Mouse (Mus musculus) liver, embryonic 16.5 days (tissue): ENCODE results near the gene Myo9a. TPM values are rescaled to one million over a fixed set of nuclear protein-coding genes. Genes with fewer than 3 reads are reported as not detected.

Experiments used
- ATAC-seq: fragments of 200-750 bp; cut with Nextera tagmentation; 2 replicates; pipeline ENCODE4 v1.8.0; 2017; ENCODE audit warnings: low read depth, mild to moderate bottlenecking, moderate number of reproducible peaks, moderate library complexity
- H3K27ac ChIP-seq: fragments of 300-500 bp; sonication (generic); 2 replicates; pipeline ENCODE4 v1.5.1; 2014; ENCODE audit warnings: mild to moderate bottlenecking, low read length
- H3K27me3 ChIP-seq: fragments of 300-500 bp; sonication (generic); 2 replicates; pipeline ENCODE4 v1.6.1; 2014; ENCODE audit warnings: low read depth, low read length, mixed read lengths; ENCODE audit not compliant: control insufficient read depth, insufficient read depth
- H3K36me3 ChIP-seq: fragments of 300-500 bp; sonication (generic); 2 replicates; pipeline ENCODE4 v1.6.1; 2014; ENCODE audit warnings: mild to moderate bottlenecking; ENCODE audit not compliant: control insufficient read depth, insufficient read depth
- H3K4me1 ChIP-seq: fragments of 300-500 bp; sonication (generic); 2 replicates; pipeline ENCODE4 v1.6.1; 2014; ENCODE audit warnings: low read depth, low read length, mixed read lengths; ENCODE audit not compliant: control insufficient read depth
- H3K4me2 ChIP-seq: fragments of 300-500 bp; sonication (generic); 2 replicates; pipeline ENCODE4 v1.6.1; 2014; ENCODE audit warnings: low read depth, low read length, mixed read lengths
- H3K4me3 ChIP-seq: fragments of 300-500 bp; sonication (generic); 2 replicates; pipeline ENCODE4 v1.5.1; 2014; ENCODE audit warnings: low read depth, mild to moderate bottlenecking, low read length
- H3K9ac ChIP-seq: fragments of 300-500 bp; sonication (generic); 2 replicates; pipeline ENCODE4 v1.6.1; 2014; ENCODE audit warnings: low read depth, low read length
- H3K9me3 ChIP-seq: fragments of 300-500 bp; sonication (generic); replicated peaks from 2 replicates; pipeline ENCODE4 v1.6.1; 2016; ENCODE audit warnings: low read length; ENCODE audit not compliant: control insufficient read depth
- WGBS: fragments of 180-500 bp; shearing (Covaris S2); extraction: QIAGEN DNeasy Blood & Tissue Kit; methylation state at CpG from one replicate; pipeline ENCODE4 v1.1.7; 2014; ENCODE audit not compliant: insufficient replicate concordance; 5-methylcytosine and 5-hydroxymethylcytosine counted together
- polyA plus RNA-seq: library from polyadenylated mRNA; unstranded; fragments of >200 nt; fragmentation: Nextera tagmentation; extraction: Ambion mirVana; gene quantifications from 2 replicates; pipeline ENCODE4 v1.2.1, GENCODE M21; 2015

Gene Myo9a
- polyA plus RNA-seq, 1 experiment from 2014 or later: 3.1 TPM

DNA sequence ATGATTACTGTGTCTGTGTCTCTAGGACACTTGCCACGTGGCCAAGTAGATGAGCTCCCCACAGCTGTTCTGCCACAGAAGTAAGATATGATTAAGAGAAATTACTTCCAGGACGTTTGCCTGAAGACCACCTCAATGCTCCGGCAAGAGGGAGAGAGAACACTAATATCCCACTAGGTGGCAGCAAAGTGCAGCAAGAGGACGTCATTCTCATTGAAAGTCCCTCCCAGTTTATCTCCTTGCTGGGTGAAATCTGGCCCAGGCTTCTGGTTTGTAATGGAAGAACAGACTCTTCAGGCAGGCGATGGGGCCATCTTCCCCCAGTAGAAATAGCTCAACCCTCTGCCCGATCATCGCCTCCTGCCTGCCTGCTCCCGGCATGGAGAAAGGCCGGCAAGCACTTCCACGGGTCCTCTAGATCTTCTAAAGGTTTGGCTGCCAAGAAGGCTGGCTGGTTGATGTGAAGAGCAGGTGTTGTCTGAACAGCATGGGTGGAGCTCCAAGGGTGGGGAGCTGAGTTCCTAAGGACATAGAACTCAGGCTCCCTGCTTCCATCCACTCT lies 27.5 kb upstream of the Myo9a start:
- WGBS: 18% methylated on average over 10 of the region's 10 CpGs
- Histone ChIP-seq H3K9ac (no peak overlapping the region), H3K36me3 (no peaks in the 10 kb centered on the region), H3K4me3 (no peak overlapping the region), H3K9me3 (no peaks in the 10 kb centered on the region), H3K4me2 (no peak overlapping the region), H3K27me3 (no peaks in the 10 kb centered on the region), H3K27ac (no peak overlapping the region), H3K4me1 (no peaks in the 10 kb centered on the region)
- ATAC-seq: no peak

GRCm38 (mm10) chr9:59723791-59724442 lies 26.8 kb upstream of the Myo9a start:
- Histone ChIP-seq H3K4me1 (no peaks in the 10 kb centered on the region), H3K4me3 (no peak overlapping the region), H3K27me3 (no peaks in the 10 kb centered on the region), H3K9me3 (no peaks in the 10 kb centered on the region), H3K27ac (no peak overlapping the region), H3K4me2 (no peak overlapping the region), H3K36me3 (no peaks in the 10 kb centered on the region), H3K9ac (no peak overlapping the region)
- WGBS: 59% methylated on average over 8 of the region's 8 CpGs
- no peak for ATAC-seq

DNA sequence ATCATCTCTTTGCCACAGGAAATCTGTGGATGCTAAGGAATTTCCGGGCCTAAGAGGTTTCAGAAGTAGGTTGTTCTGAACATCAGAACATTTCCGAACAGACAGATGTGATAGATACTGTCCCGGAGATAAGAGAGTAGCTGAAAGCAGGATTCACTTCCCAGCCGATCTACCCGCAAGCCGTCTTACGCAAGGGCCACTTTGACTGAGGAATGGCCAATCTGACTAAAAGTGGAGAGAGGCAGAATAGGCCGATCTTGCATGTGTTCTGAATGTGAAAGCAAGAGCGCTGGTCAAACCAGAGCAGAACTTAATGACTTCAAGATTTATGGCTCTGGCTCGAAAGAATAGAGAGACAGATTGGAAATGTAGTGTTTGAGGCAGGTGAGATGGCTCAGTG lies 25.2 kb upstream of the Myo9a start:
- no peaks in the 10 kb centered on the region for H3K9me3 ChIP-seq
- no peak overlapping the region for H3K27ac ChIP-seq
- H3K4me3 ChIP-seq: no peak overlapping the region
- no peaks in the 10 kb centered on the region for H3K4me1 ChIP-seq
- H3K9ac ChIP-seq: no peak overlapping the region
- no peaks in the 10 kb centered on the region for H3K36me3 ChIP-seq
- H3K4me2 ChIP-seq: no peak overlapping the region
- no peaks in the 10 kb centered on the region for H3K27me3 ChIP-seq
- 54% methylated on average over 10 of the region's 10 CpGs for WGBS
- no peak for ATAC-seq

GRCm38 (mm10) chr9:59727569-59728286 lies 23.0 kb upstream of the Myo9a start:
- Histone ChIP-seq H3K4me3 (no peak overlapping the region), H3K27me3 (0 out of 2 replicates have a peak, but pooled peaks cover 2% of the 10 kb centered on the region), H3K27ac (no peak overlapping the region), H3K4me2 (no peak overlapping the region), H3K9ac (no peak overlapping the region), H3K36me3 (no peaks in the 10 kb centered on the region), H3K9me3 (no peaks in the 10 kb centered on the region), H3K4me1 (no peaks in the 10 kb centered on the region)
- 64% methylated on average over 11 of the region's 11 CpGs for WGBS
- no peak for ATAC-seq

DNA sequence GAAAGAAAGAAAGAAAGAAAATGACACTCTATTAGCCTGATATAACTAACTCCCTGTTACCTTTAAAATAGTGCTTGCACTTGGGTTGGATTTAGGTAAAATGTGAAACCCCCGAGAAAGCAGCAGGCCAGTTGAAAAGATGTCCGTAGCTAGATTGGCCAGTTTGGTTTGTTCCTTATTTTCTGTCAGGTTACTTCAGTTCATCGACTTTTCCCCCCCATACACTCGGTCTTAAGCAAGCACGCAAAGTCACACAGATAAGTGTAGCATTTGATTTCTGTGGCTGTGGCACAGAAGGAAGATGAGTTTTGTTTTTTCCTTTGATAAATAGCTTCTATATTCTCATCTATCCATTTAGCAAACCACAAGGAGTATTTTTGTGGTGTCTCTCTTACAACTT lies 19.6 kb upstream of the Myo9a start:
- Histone ChIP-seq H3K27ac (no peak overlapping the region), H3K4me3 (no peak overlapping the region), H3K4me1 (peaks cover 2% of the 10 kb centered on the region), H3K27me3 (0 out of 2 replicates have a peak, but pooled peaks cover 2% of the 10 kb centered on the region), H3K36me3 (no peaks in the 10 kb centered on the region), H3K4me2 (no peak overlapping the region), H3K9ac (no peak overlapping the region), H3K9me3 (no peaks in the 10 kb centered on the region)
- ATAC-seq: no peak
- WGBS: 61% methylated on average over 5 of the region's 5 CpGs

DNA sequence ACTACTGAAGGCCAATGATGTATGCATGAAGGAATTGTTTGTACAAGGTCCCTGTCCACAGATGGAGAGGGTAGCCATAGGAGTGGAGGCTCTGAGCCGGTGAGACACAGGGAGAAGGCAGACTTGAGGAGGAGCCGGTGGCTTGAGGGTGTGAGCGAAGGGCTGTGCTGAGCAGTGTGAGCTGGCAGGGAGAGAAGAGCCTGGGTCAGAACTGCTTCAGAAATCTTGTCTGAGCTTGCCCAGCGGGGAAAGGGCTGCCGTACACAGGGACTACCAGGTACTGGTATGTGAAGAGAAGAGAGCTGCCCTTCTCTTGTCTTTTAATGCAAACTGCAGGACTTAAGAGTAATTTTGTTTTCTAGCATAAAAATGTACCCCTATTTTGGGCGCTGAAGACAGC lies 17.6 kb upstream of the Myo9a start:
- no peak for ATAC-seq
- H3K4me1 ChIP-seq: peaks cover 2% of the 10 kb centered on the region
- H3K27ac ChIP-seq: no peak overlapping the region
- no peaks in the 10 kb centered on the region for H3K9me3 ChIP-seq
- H3K36me3 ChIP-seq: no peaks in the 10 kb centered on the region
- WGBS: 56% methylated on average over 6 of the region's 6 CpGs
- H3K4me3 ChIP-seq: no peak overlapping the region
- no peak overlapping the region for H3K4me2 ChIP-seq
- 0 out of 2 replicates have a peak, but pooled peaks cover 2% of the 10 kb centered on the region for H3K27me3 ChIP-seq
- no peak overlapping the region for H3K9ac ChIP-seq

DNA sequence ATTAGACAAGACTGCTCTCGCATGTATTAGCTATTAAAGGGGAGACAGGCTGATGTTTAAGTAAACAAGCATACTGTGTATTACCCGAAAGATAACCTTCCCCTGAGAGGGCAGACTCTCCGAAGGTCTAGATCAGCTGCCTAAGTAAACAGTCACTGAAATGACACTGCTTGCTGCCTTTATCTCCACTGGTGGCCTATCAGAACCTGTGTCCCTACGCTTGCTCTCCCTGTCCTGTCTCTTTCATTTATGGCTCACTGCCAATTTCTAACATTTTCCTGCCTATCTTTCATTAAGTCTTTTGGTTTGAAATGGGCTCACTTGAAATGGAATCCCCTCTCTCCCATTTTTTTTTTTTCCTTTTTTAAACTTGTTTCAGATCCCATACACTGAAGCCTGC lies 15.3 kb upstream of the Myo9a start:
- Histone ChIP-seq H3K27me3 (0 out of 2 replicates have a peak, but pooled peaks cover 2% of the 10 kb centered on the region), H3K4me3 (no peak overlapping the region), H3K36me3 (no peaks in the 10 kb centered on the region), H3K9ac (no peak overlapping the region), H3K4me1 (peaks cover 2% of the 10 kb centered on the region), H3K4me2 (no peak overlapping the region), H3K9me3 (no peaks in the 10 kb centered on the region), H3K27ac (no peak overlapping the region)
- 23% methylated on average over 4 of the region's 4 CpGs for WGBS
- ATAC-seq: peak; percentile 86

- 66% methylated on average over 2 of the region's 2 CpGs for WGBS
- H3K9ac ChIP-seq: no peak overlapping the region
These were observed 10.1 kb upstream of the Myo9a start for GRCm38 (mm10) chr9:59740593-59740992.

DNA sequence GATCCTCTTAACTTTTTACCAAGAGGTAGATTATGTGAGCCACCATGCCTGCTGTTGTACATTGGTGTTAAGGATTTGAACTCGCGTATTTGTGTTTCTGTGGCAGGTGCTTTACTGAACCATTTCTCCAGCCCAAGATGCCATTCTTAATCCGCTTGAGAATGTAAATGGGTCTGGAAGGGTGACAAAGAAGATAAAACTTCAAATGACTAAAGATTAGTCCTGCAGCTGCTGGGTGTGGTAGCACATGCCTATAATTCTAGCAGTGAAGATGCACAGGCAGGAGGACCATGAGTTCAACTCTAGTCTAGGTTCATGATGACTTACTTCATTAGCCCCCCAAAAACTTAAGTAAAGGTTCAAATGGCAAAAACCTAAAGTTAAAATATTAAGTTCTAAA lies 6.8 kb upstream of the Myo9a start:
- no peaks in the 10 kb centered on the region for H3K27me3 ChIP-seq
- H3K9me3 ChIP-seq: no peaks in the 10 kb centered on the region
- H3K36me3 ChIP-seq: no peaks in the 10 kb centered on the region
- peak overlapping the region; percentile 27; the same call in 1 of the 2 replicates for H3K27ac ChIP-seq
- no peak overlapping the region; the same call in 1 of the 2 replicates for H3K4me2 ChIP-seq
- 65% methylated on average over 3 of the region's 3 CpGs for WGBS
- H3K4me1 ChIP-seq: peaks cover 11% of the 10 kb centered on the region
- H3K9ac ChIP-seq: no peak overlapping the region
- H3K4me3 ChIP-seq: no peak overlapping the region
- peak; percentile 43; the same call in 1 of the 2 replicates for ATAC-seq

More at GRCm38 (mm10) chr9:59740593-59740992, 10.1 kb upstream of the Myo9a start:
- Histone ChIP-seq H3K4me3 (no peak overlapping the region), H3K36me3 (no peaks in the 10 kb centered on the region), H3K27me3 (no peaks in the 10 kb centered on the region), H3K9me3 (no peaks in the 10 kb centered on the region), H3K4me2 (no peak overlapping the region), H3K4me1 (peaks cover 8% of the 10 kb centered on the region), H3K27ac (no peak overlapping the region)
- no peak for ATAC-seq
